Mouse (Mus musculus) heart, postnatal 0 days (tissue): ENCODE measurements at regions not wholly inside any gene's neighbourhood (a gene's known extent, or its start where the extent isn't known, plus 50 kb on each side); places are given as distances from the start of the nearest gene placed in this dataset.

Source experiments
- CTCF ChIP-seq: IDR thresholded peaks from 2 replicates; pipeline ENCODE4 v1.5.1; 2016; ENCODE audit warnings: antibody characterized with exemption, control low read depth, low read depth
- EP300 ChIP-seq: IDR thresholded peaks from 2 replicates; pipeline ENCODE4 v1.6.1; 2016; ENCODE audit warnings: antibody characterized with exemption, low read depth

- TF ChIP-seq EP300 (no peak), CTCF (no peak)
Measured at GRCm38 (mm10) chr10:92455195-92455594, 267.0 kb downstream of the Nedd1 start.
